Mouse (Mus musculus) stomach, postnatal 0 days (tissue): ENCODE results near the gene Ebp.

ENCODE experiments used
- CTCF ChIP-seq: IDR thresholded peaks from 2 replicates; pipeline ENCODE4 v1.5.1; 2016; ENCODE audit warnings: antibody characterized with exemption, low read depth, mild to moderate bottlenecking, moderate library complexity
- EP300 ChIP-seq: optimal IDR thresholded peaks from 2 replicates; pipeline ENCODE3; 2016; ENCODE audit warnings: antibody characterized with exemption

GRCm38 (mm10) chrX:8211490-8212207, 18.3 kb upstream of the Ebp start:
- TF ChIP-seq CTCF (no peak), EP300 (no peak)
